Mouse (Mus musculus): ENCODE data around the gene Slc22a29.

DNA sequence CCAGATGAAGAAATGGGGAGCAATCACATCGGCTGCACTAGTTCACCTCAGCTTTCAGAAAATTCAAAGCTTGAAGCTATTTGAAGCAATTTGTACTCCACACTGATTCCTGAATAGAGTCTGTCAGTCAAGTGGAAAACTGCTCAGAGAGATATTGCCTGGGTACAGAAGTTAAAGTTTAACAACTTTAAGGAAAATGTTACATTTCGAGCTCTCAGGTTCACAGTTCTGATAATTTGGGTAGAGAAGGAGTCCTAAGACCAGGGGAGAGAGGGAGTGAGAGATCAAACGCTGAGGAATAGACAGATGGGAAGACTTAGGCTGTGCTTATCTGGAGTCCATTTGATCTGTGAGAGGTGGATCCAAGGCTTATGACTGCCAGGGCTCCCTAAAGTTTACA, 46.6 kb upstream of the Slc22a29 start:
- TF ChIP-seq POLR2A (IDR thresholded peaks at IDR 0.05; ENCODE audit: extremely low read depth, insufficient read depth, low read length), result no peak
- TF ChIP-seq CTCF (IDR thresholded peaks at IDR 0.05; ENCODE audit: low read depth, low read length), result no peak

Measured in liver, adult 2 months (tissue).